Mouse (Mus musculus): Measurements from ENCODE around the gene Gm5617.
"Not testable (repeated sequence)": the region's sequence is repeated elsewhere in the genome, so short reads cannot be mapped to it uniquely, and the experiment has no call there.

The Gm5617 gene

GRCm38 (mm10) chr9:48494817-48495547 is at the start of gene Gm5617, which contains the start of gene Rbm7:
Gm5617 (plus strand) TSS chr9:48495442.
Rbm7 (minus strand) TSS chr9:48495299.
- DNase-seq, result peak; percentile 94

DNA sequence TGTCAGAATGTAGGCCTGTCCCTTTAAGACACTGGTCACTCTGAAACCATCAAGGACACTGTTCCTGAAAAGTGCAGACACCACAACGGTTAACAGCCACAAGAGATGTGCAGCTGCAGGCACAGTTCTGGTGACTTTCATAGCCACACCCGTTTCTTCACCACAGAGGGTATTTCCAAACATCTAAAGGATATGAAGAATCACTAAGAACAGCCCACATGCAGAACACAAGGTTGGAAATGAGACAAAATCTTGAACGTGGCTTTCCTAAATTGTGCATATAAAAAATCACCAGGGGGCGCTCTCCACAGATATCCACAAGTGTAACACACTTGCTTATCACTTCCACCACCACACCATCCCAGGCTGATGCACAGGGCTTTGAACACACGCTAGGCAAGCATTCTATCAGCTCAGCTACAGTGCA is 47.4 kb upstream of the Gm5617 start:
- peak; percentile 56 for DNase-seq

DNA sequence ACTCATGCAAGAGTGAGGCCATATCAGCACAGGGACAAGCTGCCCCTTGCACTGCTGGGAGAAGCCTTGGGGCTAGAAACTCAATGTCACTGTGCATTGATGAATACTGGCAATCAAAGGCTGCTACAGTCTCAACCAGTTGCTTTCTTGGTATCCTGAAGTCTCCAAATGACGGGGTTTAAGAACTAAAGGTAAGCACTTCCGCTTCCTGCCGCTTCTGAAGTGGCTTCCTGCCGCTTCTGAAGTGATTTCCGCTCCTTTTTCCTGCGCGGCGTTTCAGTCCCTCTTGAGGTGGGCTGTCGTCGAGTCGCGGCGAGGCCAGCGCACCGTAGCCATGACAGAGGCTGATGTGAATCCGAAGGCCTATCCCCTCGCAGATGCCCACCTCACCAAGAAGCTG is 45.2 kb upstream of the Gm5617 start:
- no peak for DNase-seq

DNA sequence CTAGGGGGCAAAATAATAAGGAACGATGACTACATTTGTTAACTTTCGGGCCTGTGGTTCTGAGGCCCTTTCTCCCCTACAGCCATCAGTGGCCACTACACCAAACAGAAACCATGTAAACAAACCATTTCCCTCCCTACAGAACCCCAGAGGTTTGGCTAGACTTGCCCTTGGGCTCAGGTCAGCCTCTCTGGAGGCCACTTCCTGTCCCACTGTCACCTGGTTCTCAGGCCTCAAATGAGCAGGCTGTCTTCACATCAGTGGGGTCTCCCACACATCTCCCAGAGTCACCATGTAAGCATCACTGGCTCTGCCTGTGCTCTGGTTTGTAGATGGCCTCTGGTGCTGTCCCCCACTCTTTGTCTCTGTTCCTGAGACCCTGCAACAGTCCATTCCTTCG is 39.3 kb upstream of the Gm5617 start:
- DNase-seq, result no peak

DNA sequence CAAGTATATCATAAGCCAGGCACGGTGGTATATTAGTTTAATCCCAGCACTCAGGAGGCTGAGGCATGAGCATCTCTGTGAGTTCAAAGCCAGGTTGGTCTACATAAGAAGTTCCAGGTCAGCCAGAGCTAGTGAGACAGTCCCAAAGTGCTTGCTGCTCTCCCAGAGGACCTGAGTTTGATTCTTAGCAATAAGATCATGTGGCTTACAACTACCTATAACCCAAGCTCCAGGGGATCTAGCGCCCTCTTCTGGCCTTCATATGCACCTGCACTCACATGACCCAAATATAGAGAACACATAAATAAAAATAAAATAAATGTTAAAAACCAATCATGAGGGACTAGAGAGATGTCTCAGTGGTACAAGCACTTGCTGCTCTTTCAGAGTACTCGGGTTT is 36.4 kb upstream of the Gm5617 start:
- no peak for DNase-seq

DNA sequence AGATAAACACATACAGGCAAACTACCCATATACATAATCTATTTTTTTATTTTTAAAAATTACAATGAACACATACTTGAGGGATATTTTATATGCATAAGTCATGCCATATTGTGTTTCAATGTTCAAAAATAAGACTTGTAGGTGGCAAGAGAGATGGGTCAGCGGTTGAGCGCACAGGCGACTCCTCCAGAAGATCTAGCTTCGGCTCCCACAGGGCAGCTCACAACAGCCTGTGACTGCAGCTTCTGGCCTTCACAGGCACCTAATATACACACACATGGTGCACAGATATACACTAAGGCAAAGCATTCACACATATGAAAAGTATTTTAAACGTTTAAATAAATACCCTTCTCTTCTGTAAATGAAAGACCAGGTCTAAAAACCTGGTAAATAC is 35.9 kb upstream of the Gm5617 start:
- DNase-seq, result no peak

- DNase-seq, result no peak
Observed at GRCm38 (mm10) chr9:48460720-48461119, 34.5 kb upstream of the Gm5617 start.

- DNase-seq, result no peak
Observed at GRCm38 (mm10) chr9:48461545-48461944, 33.7 kb upstream of the Gm5617 start.

DNA sequence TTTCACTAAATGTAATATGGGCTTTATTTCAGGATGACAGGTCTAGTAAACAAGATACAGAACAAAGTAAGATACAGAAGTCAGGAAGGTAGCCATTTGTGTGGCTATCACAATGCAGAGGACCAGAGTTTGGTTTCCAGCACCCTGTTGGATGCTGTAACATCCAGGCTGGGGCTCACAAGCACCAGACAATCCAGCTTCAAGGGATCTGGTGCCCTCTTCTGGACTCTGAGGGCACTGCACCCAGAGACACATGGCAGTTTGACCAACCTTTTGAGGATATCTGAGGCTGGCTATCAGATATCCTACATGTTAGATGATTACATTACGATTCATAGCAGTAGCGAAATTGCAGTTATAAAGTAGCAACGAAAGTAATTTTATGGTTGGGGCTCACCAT is 29.6 kb upstream of the Gm5617 start:
- peak; percentile 54 for DNase-seq

DNA sequence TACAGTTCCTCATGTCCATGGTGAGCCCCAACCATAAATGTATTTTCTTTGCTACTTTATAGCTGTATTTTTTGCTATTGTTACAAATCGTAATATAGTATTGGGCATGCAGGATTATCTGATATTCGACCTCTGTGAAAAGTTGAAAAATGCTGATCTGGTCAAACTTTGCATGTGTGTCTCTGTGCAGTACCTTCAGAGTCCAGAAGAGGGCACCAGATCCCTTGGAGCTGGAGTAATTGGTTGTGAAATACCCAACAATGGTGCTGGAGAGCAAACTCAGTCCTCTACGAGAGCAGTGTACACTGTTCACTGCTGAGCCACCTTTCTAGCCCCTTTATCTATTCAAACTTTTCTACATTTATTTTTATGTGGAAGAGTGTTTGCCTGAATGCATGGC is 28.4 kb upstream of the Gm5617 start:
- DNase-seq, result peak; percentile 77

- DNase-seq, result not testable (repeated sequence)
Observed at GRCm38 (mm10) chr9:48467471-48467870, 27.8 kb upstream of the Gm5617 start.

GRCm38 (mm10) chr9:48472441-48473025 is 22.7 kb upstream of the Gm5617 start:
- no peak for DNase-seq

DNA sequence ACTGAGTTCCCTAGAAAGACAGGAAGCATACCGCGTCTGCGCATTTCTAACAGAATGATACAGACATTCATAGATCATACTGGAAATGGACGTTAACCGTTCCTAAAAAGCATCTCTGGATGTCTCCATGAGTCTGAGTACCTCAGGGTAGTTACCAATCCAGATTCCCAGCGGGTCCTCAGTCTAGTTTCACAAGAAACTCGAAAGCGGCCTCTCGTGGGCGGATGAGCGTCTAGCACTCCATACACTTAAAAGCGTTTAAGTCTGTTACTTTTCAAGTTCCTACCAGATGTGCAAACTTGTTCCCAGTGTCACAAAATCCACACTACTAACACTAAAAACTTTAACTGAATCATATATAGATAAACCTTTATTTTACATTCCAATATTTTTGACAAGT is 22.1 kb upstream of the Gm5617 start:
- no peak for DNase-seq

DNA sequence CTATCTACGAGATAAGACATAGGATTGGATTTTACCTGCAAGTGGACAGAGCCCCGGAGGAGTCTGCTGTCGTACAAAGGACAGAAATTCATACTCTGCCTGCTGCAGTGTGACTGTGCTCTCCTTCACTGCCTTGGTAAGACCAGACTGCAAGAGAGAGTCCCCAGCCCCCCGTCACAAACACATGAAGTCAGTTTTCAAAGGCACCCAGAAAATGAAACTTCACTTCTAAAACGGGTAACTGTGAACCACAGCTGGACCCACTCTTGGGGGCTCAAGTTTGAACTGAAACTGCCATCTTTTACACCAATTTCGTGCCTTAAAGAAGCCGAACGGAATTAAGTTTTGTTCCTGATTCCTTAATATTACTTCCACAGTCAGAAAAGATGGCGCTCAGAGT is 20.9 kb upstream of the Gm5617 start:
- no peak for DNase-seq

DNA sequence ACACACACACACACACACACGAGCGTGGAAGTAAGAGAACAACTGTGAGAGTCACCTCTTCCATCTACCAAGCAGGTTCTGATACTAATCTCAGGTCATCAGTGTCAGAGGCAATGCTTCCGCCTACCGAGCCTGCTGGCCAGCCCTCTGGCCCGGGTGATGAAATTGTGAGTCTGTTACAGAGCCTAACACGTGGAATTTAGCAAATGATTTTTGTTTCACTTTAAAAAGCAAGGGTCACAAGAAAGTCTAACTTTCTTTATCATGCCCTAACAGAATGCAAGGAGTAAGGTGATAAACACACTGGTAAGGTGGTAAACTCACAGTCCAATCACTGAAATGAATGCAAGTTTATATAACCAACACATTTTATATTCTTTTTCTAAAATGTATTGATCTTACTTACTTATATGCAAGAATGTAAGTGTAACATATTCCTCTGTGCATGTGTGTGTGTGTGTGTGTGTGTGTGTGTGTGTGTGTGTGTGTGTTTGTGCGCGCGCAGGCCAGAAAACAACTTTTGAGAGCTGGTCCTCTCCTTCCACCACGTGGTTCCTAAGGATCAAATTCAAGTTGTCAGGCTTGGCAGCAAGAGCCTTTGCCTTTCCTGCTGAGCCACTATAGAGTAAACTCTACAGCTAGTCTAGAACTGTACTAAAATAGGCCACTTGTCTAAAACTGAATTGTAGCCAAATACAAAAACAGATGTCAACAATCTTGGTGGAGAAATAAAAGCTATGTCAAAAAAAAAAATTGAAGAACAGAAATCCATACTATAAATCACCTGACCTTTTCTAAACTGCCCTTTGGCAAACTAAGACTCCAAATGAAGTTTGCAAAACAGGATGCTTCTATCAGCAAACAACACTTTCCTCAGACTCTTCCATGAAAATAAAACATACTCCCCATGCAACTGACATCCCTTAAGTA is 18.7 kb upstream of the Gm5617 start:
- no peak for DNase-seq

GRCm38 (mm10) chr9:48478808-48479207 is 16.4 kb upstream of the Gm5617 start:
- DNase-seq, result no peak

- DNase-seq, result peak; percentile 24
Observed at GRCm38 (mm10) chr9:48479838-48480410, 15.3 kb upstream of the Gm5617 start.

GRCm38 (mm10) chr9:48480411-48481213 is 14.6 kb upstream of the Gm5617 start, which contains the start of gene Rexo2:
Rexo2 (minus strand) TSS chr9:48480623.
- DNase-seq, result peak; percentile 95

- DNase-seq, result no peak
Observed at GRCm38 (mm10) chr9:48481214-48482134, 13.8 kb upstream of the Gm5617 start.

DNA sequence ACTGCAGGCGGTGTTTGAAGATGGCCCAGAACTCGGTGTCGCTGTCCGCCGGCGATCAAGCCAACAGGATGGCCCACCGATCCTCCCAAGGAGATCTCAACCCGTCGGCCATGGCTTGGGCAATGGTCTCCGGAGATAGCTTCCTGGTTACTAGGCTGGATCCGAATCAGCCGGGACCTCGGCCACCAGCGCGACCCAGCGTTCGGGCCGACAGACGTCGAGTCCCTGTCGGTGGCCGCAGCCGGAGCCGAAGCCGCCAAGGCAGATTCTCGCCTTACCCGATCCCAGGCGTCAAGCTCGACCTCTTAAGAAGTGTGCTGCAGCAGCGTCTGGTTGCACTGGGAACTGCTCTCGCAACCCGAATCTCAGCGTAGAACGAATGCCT is 298 bp downstream of the Gm5617 start:
- DNase-seq, result peak; percentile 53

- DNase-seq, result no peak
Observed at GRCm38 (mm10) chr9:48501192-48501591, 6.0 kb downstream of the Gm5617 start.

Data from liver (tissue).